Mouse (Mus musculus) kidney, adult 2 months (tissue): ENCODE data around the gene Gtf3c5.

Experiments used
- CTCF ChIP-seq: fragments of 200-500 bp; conservative IDR thresholded peaks from 2 replicates; pipeline ENCODE4 v1.5.1; 2011; ENCODE audit warnings: low read depth, mild to moderate bottlenecking, control low read depth, low read length, moderate library complexity, mixed read lengths; ENCODE audit not compliant: insufficient read depth, insufficient read length
- POLR2A ChIP-seq: fragments of 200-500 bp; IDR thresholded peaks from one replicate; pipeline ENCODE4 v1.6.1; 2011; ENCODE audit warnings: low read depth, low read length, control low read depth

DNA sequence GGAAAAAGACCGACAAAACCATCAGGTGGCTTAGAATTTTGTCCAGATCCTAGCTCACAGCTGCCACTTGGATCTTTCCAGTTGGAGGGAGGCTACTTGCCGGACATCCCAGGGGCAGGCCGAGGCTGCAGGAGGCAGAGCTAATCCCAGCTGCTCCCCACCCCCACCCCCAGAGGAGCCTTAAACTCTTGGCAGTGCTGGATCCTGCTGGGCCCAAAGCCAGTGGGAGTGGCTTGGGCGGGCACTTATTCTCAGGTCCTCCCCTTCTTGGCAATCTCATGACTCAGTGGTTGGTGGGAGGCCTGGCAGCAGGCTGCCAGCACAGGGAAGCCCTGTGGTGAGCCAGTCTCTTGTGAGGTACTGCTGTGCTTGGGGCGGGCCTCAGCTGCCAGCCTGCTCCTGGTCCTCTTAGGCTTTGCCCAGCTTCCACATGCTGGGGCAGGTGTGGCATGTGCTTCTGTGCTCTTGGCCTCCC is 59.9 kb downstream of the Gtf3c5 start:
- no peak for TF ChIP-seq CTCF
- no peak for TF ChIP-seq POLR2A
